ENCODE assay signal across 13 mouse cellular contexts in genomic region chr14:118050990-118051389, GRCm38 (mm10). TPM values are rescaled to one million over a fixed set of nuclear protein-coding genes. Genes with fewer than 3 reads are reported as not detected.
DNase-seq lines count a peak whose midpoint lies in the region; ATAC-seq and TF ChIP-seq lines count a peak whose summit lies in the region.
"Had no signal": no experiment of that assay in that cellular context is flagged by ENCODE, and none has a peak within 500 bp of the region (broad histone marks: within the 10 kb centered on the region; RNA-seq: fewer than 3 reads in every experiment).

No protein-coding gene starts in this region.

- WGBS in embryonic facial prominence, embryonic 11.5 days, result 86% methylated on average over 12 of the region's 12 CpGs
- 93% methylated on average over 12 of the region's 12 CpGs for WGBS in embryonic facial prominence, embryonic 10.5 days
- 58% methylated on average over 12 of the region's 12 CpGs for WGBS in intestine, embryonic 16.5 days

- no peak overlapping the region for H3K4me2 ChIP-seq in embryonic facial prominence, embryonic 11.5 days (ENCODE audit: low read depth, low read length)
- peak overlapping the region; percentile 37 for H3K4me2 ChIP-seq in intestine, embryonic 16.5 days (ENCODE audit: low read depth, low read length)
- H3K4me2 ChIP-seq: embryonic facial prominence, embryonic 12.5 days had no signal

- no peak overlapping the region for H3K4me3 ChIP-seq in embryonic facial prominence, embryonic 11.5 days (ENCODE audit: low read depth, low read length)
- no peak overlapping the region for H3K4me3 ChIP-seq in embryonic facial prominence, embryonic 10.5 days
- peak overlapping the region; percentile 37; the same call in 1 of the 2 replicates for H3K4me3 ChIP-seq in E14TG2a.4 (replicated peaks; ENCODE audit: low read length)
- H3K4me3 ChIP-seq in intestine, embryonic 16.5 days (ENCODE audit: low read length), result no peak overlapping the region
- H3K4me3 ChIP-seq: embryonic facial prominence, embryonic 12.5 days had no signal

- no peaks in the 10 kb centered on the region for H3K27me3 ChIP-seq in embryonic facial prominence, embryonic 11.5 days (ENCODE audit: control insufficient read depth, insufficient read depth, low read length)
- H3K27me3 ChIP-seq in embryonic facial prominence, embryonic 10.5 days (replicated peaks; ENCODE audit: low read depth, poor library complexity, severe bottlenecking), result peaks cover 84% of the 10 kb centered on the region
- peaks cover 39% of the 10 kb centered on the region for H3K27me3 ChIP-seq in E14TG2a.4 (ENCODE audit: insufficient read depth, low read length)
- no peaks in the 10 kb centered on the region for H3K27me3 ChIP-seq in intestine, embryonic 16.5 days (replicated peaks; ENCODE audit: control insufficient read depth, insufficient read depth, low read length)
- H3K27me3 ChIP-seq: embryonic facial prominence, embryonic 12.5 days had no signal

- H3K9me3 ChIP-seq in embryonic facial prominence, embryonic 11.5 days (replicated peaks; ENCODE audit: control insufficient read depth, low read length), result no peaks in the 10 kb centered on the region
- no peaks in the 10 kb centered on the region for H3K9me3 ChIP-seq in embryonic facial prominence, embryonic 10.5 days
- no peaks in the 10 kb centered on the region for H3K9me3 ChIP-seq in E14TG2a.4 (ENCODE audit: low read length)
- no peaks in the 10 kb centered on the region for H3K9me3 ChIP-seq in intestine, embryonic 16.5 days (ENCODE audit: control insufficient read depth, low read length)
- H3K9me3 ChIP-seq: embryonic facial prominence, embryonic 12.5 days had no signal

- ATAC-seq in embryonic facial prominence, embryonic 11.5 days (replicated peaks; ENCODE audit: insufficient number of reproducible peaks, low FRiP score, low TSS enrichment, low read depth), result no peak
- peak; percentile 91 for ATAC-seq in intestine, embryonic 16.5 days
- ATAC-seq in CD4-positive, CD25-positive, alpha-beta regulatory T cell, adult 4 months, result no peak
- ATAC-seq: Patski had no signal

- DNase-seq in embryonic facial prominence, embryonic 11.5 days (ENCODE audit: low spot score), result peak; percentile 6
- DNase-seq in embryonic facial prominence, embryonic 10.5 days (ENCODE audit: low spot score), result no peak
- peak; percentile 59 for DNase-seq in lung, postnatal 10 days
- no peak for DNase-seq in right cerebral cortex, postnatal 10 days (ENCODE audit: low spot score in 2 of 2)
- no peak for DNase-seq in layer of hippocampus, postnatal 36 days
- DNase-seq: right cerebral cortex, postnatal 4 days; thymus, postnatal 14 days had no signal

- no peak overlapping the region for H3K9ac ChIP-seq in embryonic facial prominence, embryonic 11.5 days (replicated peaks; ENCODE audit: low read length)
- no peak overlapping the region for H3K9ac ChIP-seq in intestine, embryonic 16.5 days (ENCODE audit: low read depth, low read length)
- H3K9ac ChIP-seq: embryonic facial prominence, embryonic 12.5 days had no signal

- no peaks in the 10 kb centered on the region for H3K4me1 ChIP-seq in embryonic facial prominence, embryonic 11.5 days (ENCODE audit: control insufficient read depth, insufficient read depth, low read length)
- H3K4me1 ChIP-seq in embryonic facial prominence, embryonic 10.5 days, result peaks cover 21% of the 10 kb centered on the region
- H3K4me1 ChIP-seq in E14TG2a.4 (replicated peaks; ENCODE audit: low read depth, low read length), result peaks cover 14% of the 10 kb centered on the region; the same call in 1 of the 2 replicates
- peaks cover 9% of the 10 kb centered on the region for H3K4me1 ChIP-seq in intestine, embryonic 16.5 days (ENCODE audit: control insufficient read depth, insufficient read depth, low read length)

- no peaks in the 10 kb centered on the region for H3K36me3 ChIP-seq in embryonic facial prominence, embryonic 11.5 days (replicated peaks; ENCODE audit: control insufficient read depth, insufficient read depth, low read depth, low read length)
- H3K36me3 ChIP-seq in embryonic facial prominence, embryonic 10.5 days (replicated peaks), result no peaks in the 10 kb centered on the region
- no peaks in the 10 kb centered on the region for H3K36me3 ChIP-seq in E14TG2a.4 (ENCODE audit: insufficient read depth, low read length)
- H3K36me3 ChIP-seq in intestine, embryonic 16.5 days (ENCODE audit: control insufficient read depth, insufficient read depth, low read length), result no peaks in the 10 kb centered on the region
- H3K36me3 ChIP-seq: embryonic facial prominence, embryonic 12.5 days had no signal

- H3K27ac ChIP-seq in embryonic facial prominence, embryonic 11.5 days (replicated peaks; ENCODE audit: low read depth, low read length), result no peak overlapping the region
- H3K27ac ChIP-seq in embryonic facial prominence, embryonic 10.5 days (replicated peaks), result no peak overlapping the region; the same call in 1 of the 2 replicates
- no peak overlapping the region; the same call in 1 of the 2 replicates for H3K27ac ChIP-seq in intestine, embryonic 16.5 days (ENCODE audit: low read length)
- H3K27ac ChIP-seq: embryonic facial prominence, embryonic 12.5 days had no signal

- no peak for TF ChIP-seq CTCF in E14TG2a.4 (conservative IDR thresholded peaks at IDR 0.05; ENCODE audit: low read length)

RNA-seq across cellular contexts. Expression of gene Dct, which starts 1.1 kb away (rescaled TPM):
- 6.0 and 13.9 TPM in 2 replicates for polyA plus RNA-seq in embryonic facial prominence, embryonic 11.5 days (2014; fragmentation: Nextera tagmentation; extraction: Ambion mirVana)
- polyA plus RNA-seq in embryonic facial prominence, embryonic 10.5 days (2016; fragmentation: Nextera tagmentation; extraction: Ambion mirVana), result 4.3 and 5.7 TPM in 2 replicates
- 1.8 TPM in 2 replicates for polyA plus RNA-seq in intestine, embryonic 16.5 days (2015; fragmentation: Nextera tagmentation; extraction: Ambion mirVana)
- under 1 TPM in 1 of 2 experiments, not detected in 1; 0.36 TPM for polyA plus RNA-seq in CD4-positive, CD25-positive, alpha-beta regulatory T cell, adult 4 months (2017; shearing (Covaris generic))
- under 1 TPM; 0.46 to 0.52 TPM for total RNA-seq in layer of hippocampus, postnatal 36 days (2021)
- total RNA-seq: granulocyte monocyte progenitor cell, adult 5-6 weeks had no signal

Comparison
In these comparisons a context has a peak if more than half of its experiments do, and no peak if none do; other contexts are left out.
1. DNase-seq: peak in embryonic facial prominence, embryonic 11.5 days (single experiment) and lung, postnatal 10 days (single experiment); none in embryonic facial prominence, embryonic 10.5 days (single experiment), right cerebral cortex, postnatal 10 days (0 of 2) and layer of hippocampus, postnatal 36 days (0 of 2).